Mouse (Mus musculus): ENCODE results near the gene Gm10337. TPM values are rescaled to one million over a fixed set of nuclear protein-coding genes. Genes with fewer than 3 reads are reported as not detected.

Gm10337 gene
- not detected in 2 replicates for polyA plus RNA-seq (2014; fragmentation: Nextera tagmentation; extraction: Ambion mirVana)

- DNase-seq, result no peak
- no peaks in the 10 kb centered on the region for H3K27me3 ChIP-seq (ENCODE audit: insufficient read depth, low read length)
- no peak within 1 kb of the TSS for H3K9ac ChIP-seq
- H3K4me2 ChIP-seq, result no peak within 1 kb of the TSS
- TF ChIP-seq CTCF (IDR thresholded peaks at IDR 0.05; ENCODE audit: low read depth), result no peak
- peaks cover 77% of the 10 kb centered on the region for H3K36me3 ChIP-seq (ENCODE audit: insufficient read depth)
- no peaks in the 10 kb centered on the region for H3K9me3 ChIP-seq (ENCODE audit: low read depth, low read length)
- WGBS, result 86% methylated on average over 1 of the region's 1 CpGs
- H3K27ac ChIP-seq (ENCODE audit: low read depth), result no peak within 1 kb of the TSS
- H3K4me1 ChIP-seq (ENCODE audit: insufficient read depth), result no peaks in the 10 kb centered on the region
- H3K4me3 ChIP-seq (ENCODE audit: low read depth, low read length), result no peak within 1 kb of the TSS
- ATAC-seq (ENCODE audit: insufficient read depth), result no peak; the same call in 1 of the 2 replicates
These were observed at the start of gene Gm10337 for GRCm38 (mm10) chr15:102503447-102503846. Gene Gm10337, plus strand, starts transcription at chr15:102503722.

DNA sequence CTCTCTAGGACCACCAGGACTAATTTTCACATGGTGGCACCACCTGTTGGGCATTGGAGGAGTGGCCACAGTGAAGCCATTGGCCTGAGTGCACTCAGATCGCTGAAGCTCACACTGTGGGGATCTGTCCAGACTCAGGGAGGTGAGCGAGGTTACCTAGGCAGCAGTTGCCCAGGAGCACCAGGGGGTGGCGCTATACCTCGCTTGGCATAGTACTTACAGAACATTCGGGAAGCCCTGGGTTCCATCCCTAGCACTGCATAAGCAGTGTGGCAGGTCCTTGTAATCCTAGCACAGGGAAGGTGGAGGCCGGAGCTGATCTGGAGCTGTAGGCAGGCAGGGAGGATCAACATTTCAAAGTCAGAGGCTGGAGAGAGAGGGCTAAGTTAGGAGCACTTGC, 47.5 kb upstream of the Gm10337 start:
- Histone ChIP-seq H3K27me3 (ENCODE audit: insufficient read depth, low read length) (no peaks in the 10 kb centered on the region), H3K27ac (ENCODE audit: low read depth) (no peak overlapping the region), H3K9me3 (ENCODE audit: low read depth, low read length) (no peaks in the 10 kb centered on the region), H3K4me2 (no peak overlapping the region), H3K4me1 (ENCODE audit: insufficient read depth) (no peaks in the 10 kb centered on the region), H3K9ac (no peak overlapping the region), H3K4me3 (ENCODE audit: low read depth, low read length) (no peak overlapping the region), H3K36me3 (ENCODE audit: insufficient read depth) (no peaks in the 10 kb centered on the region)
- WGBS, result 34% methylated on average over 6 of the region's 6 CpGs
- TF ChIP-seq CTCF (IDR thresholded peaks at IDR 0.05; ENCODE audit: low read depth), result peak; percentile 49
- DNase-seq, result no peak
- ATAC-seq (ENCODE audit: insufficient read depth), result no peak

DNA sequence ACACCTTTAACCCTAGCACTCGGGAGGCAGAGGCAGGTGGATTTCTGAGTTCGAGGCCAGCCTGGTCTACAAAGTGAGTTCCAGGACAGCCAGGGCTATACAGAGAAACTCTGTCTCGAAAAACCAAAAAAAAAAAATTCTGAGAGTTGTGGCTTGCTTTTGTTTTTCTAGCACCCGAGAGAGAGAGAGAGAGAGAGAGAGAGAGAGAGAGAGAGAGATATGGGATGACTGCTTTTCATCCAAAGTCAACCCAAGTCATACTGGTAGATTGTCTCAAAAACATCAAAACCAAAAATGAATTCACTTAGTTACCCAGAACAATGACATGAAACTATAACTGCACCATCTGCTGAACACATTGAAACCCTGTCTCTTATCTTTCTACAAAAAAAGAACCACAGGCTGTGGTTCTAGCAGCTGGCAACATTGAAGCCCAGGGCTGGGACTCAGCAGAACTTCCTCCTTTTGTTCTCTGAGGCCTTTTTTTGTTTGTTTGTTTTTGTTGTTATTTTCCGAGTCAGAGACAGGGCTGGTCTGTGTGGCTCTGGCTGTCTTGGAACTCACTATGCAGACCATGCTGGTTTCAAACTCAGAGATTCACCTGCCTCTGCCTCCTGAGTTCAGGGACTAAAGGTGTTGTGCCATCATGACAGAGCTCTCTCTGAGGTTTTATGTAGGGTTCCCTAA, 45.3 kb upstream of the Gm10337 start:
- H3K9ac ChIP-seq, result no peak overlapping the region
- H3K4me3 ChIP-seq (ENCODE audit: low read depth, low read length), result peak overlapping the region; percentile 42; the same call in 1 of the 2 replicates
- H3K4me1 ChIP-seq (ENCODE audit: insufficient read depth), result no peaks in the 10 kb centered on the region
- no peak overlapping the region for H3K27ac ChIP-seq (ENCODE audit: low read depth)
- DNase-seq (no peak), ATAC-seq (ENCODE audit: insufficient read depth) (no peak)
- H3K4me2 ChIP-seq, result peak overlapping the region; percentile 68
- TF ChIP-seq CTCF (IDR thresholded peaks at IDR 0.05; ENCODE audit: low read depth), result no peak
- 65% methylated on average over 5 of the region's 5 CpGs for WGBS
- no peaks in the 10 kb centered on the region for H3K9me3 ChIP-seq (ENCODE audit: low read depth, low read length)
- H3K36me3 ChIP-seq (ENCODE audit: insufficient read depth), result 0 out of 2 replicates have a peak, but pooled peaks cover 3% of the 10 kb centered on the region
- H3K27me3 ChIP-seq (ENCODE audit: insufficient read depth, low read length), result no peaks in the 10 kb centered on the region

- Histone ChIP-seq H3K4me3 (ENCODE audit: low read depth, low read length) (peak within 1 kb of the TSS; percentile 42), H3K27me3 (ENCODE audit: insufficient read depth, low read length) (no peaks in the 10 kb centered on the region), H3K27ac (ENCODE audit: low read depth) (0 out of 2 replicates have a peak within 1 kb of the TSS, but pooled peaks have one; percentile 54), H3K36me3 (ENCODE audit: insufficient read depth) (0 out of 2 replicates have a peak, but pooled peaks cover 3% of the 10 kb centered on the region), H3K4me2 (peak within 1 kb of the TSS; percentile 68), H3K9me3 (ENCODE audit: low read depth, low read length) (no peaks in the 10 kb centered on the region), H3K4me1 (ENCODE audit: insufficient read depth) (no peaks in the 10 kb centered on the region), H3K9ac (peak within 1 kb of the TSS; percentile 43)
- ATAC-seq (ENCODE audit: insufficient read depth) (peak; percentile 90), DNase-seq (peak; percentile 96)
- under 1% methylated on average over 19 of the region's 19 CpGs for WGBS
- TF ChIP-seq CTCF (IDR thresholded peaks at IDR 0.05; ENCODE audit: low read depth), result peak; percentile 73
These were observed 44.6 kb upstream of the Gm10337 start, which contains the start of gene Prr13 for GRCm38 (mm10) chr15:102458904-102459317. Gene Prr13, plus strand, starts transcription at chr15:102459028.

DNA sequence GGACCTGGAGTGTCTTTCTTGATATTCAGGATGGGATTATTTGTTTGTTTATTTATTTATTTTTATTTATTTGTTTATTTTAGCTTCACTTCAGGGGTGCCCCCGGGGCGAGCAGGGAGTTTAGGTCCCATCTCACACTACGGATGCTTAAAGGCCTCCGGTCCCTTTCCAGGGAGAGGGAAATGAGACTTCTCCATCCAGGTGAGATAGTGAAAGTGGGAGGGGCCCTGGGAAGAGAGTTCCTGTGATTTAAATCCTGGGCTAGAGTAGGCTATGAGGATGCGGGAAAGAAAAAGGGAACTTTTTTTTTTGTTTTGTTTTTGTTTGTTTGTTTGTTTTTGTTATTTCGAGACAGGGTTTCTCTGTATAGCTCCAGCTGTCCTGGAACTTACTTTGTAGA, 44.1 kb upstream of the Gm10337 start:
- Histone ChIP-seq H3K4me3 (ENCODE audit: low read depth, low read length) (peak overlapping the region; percentile 42), H3K9me3 (ENCODE audit: low read depth, low read length) (no peaks in the 10 kb centered on the region), H3K27me3 (ENCODE audit: insufficient read depth, low read length) (no peaks in the 10 kb centered on the region), H3K4me2 (peak overlapping the region; percentile 68), H3K27ac (ENCODE audit: low read depth) (no peak overlapping the region), H3K9ac (peak overlapping the region; percentile 43), H3K4me1 (ENCODE audit: insufficient read depth) (no peaks in the 10 kb centered on the region), H3K36me3 (ENCODE audit: insufficient read depth) (0 out of 2 replicates have a peak, but pooled peaks cover 3% of the 10 kb centered on the region)
- no peak for TF ChIP-seq CTCF (IDR thresholded peaks at IDR 0.05; ENCODE audit: low read depth)
- DNase-seq, result no peak
- no peak for ATAC-seq (ENCODE audit: insufficient read depth)
- WGBS, result 34% methylated on average over 6 of the region's 6 CpGs

DNA sequence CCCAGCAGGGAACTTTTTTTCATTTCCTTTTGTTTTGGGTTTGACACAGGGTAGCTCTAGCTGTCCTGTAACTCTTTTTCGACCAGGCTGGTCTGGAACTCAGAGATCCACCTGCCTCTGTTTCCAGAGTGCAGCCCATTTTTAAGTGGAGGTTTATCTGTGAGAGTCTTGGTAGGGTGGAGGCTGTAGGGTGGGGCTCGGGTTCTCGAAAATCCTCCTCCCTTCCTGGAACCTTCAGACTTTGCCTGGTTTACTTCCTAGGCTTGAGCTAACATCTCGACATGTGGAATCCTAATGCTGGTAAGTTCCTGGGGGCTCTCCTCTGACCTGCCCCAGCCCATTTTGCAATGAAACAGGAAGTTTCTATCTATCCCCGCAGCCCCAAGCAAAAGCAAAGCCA, 43.7 kb upstream of the Gm10337 start:
- 65% methylated on average over 5 of the region's 5 CpGs for WGBS
- 0 out of 2 replicates have a peak, but pooled peaks cover 3% of the 10 kb centered on the region for H3K36me3 ChIP-seq (ENCODE audit: insufficient read depth)

DNA sequence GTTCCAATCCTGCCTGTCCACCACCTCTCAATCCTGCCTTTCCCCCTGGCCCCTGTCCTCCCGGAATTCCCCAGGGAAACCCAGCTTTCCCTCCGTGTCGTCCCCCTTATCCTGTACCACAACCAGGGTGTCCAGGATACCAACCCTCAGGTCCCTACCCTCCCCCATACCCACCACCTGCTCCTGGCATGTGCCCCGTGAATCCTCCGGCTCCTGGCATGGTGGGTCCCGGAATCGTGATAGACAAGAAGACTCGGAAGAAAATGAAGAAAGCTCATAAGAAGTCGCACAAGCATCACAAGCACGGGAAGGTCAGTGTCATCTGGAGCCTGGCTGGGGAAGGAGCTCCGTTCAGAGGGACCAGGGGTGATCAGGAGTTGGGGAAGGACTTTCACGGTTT, 43.1 kb upstream of the Gm10337 start:
- Histone ChIP-seq H3K27ac (ENCODE audit: low read depth) (no peak overlapping the region), H3K36me3 (ENCODE audit: insufficient read depth) (0 out of 2 replicates have a peak, but pooled peaks cover 3% of the 10 kb centered on the region), H3K9ac (no peak overlapping the region), H3K4me2 (peak overlapping the region; percentile 68), H3K4me1 (ENCODE audit: insufficient read depth) (no peaks in the 10 kb centered on the region), H3K9me3 (ENCODE audit: low read depth, low read length) (no peaks in the 10 kb centered on the region), H3K4me3 (ENCODE audit: low read depth, low read length) (no peak overlapping the region), H3K27me3 (ENCODE audit: insufficient read depth, low read length) (no peaks in the 10 kb centered on the region)
- ATAC-seq (ENCODE audit: insufficient read depth) (no peak), DNase-seq (no peak)
- no peak for TF ChIP-seq CTCF (IDR thresholded peaks at IDR 0.05; ENCODE audit: low read depth)
- WGBS, result 75% methylated on average over 12 of the region's 12 CpGs

More for the DNA sequence above, 43.7 kb upstream of the Gm10337 start:
- H3K9me3 ChIP-seq (ENCODE audit: low read depth, low read length), result no peaks in the 10 kb centered on the region
- no peak overlapping the region for H3K9ac ChIP-seq
- no peaks in the 10 kb centered on the region for H3K4me1 ChIP-seq (ENCODE audit: insufficient read depth)
- H3K4me3 ChIP-seq (ENCODE audit: low read depth, low read length), result peak overlapping the region; percentile 42; the same call in 1 of the 2 replicates
- H3K27ac ChIP-seq (ENCODE audit: low read depth), result no peak overlapping the region
- DNase-seq (no peak), ATAC-seq (ENCODE audit: insufficient read depth) (no peak)
- no peaks in the 10 kb centered on the region for H3K27me3 ChIP-seq (ENCODE audit: insufficient read depth, low read length)
- H3K4me2 ChIP-seq, result peak overlapping the region; percentile 68
- no peak for TF ChIP-seq CTCF (IDR thresholded peaks at IDR 0.05; ENCODE audit: low read depth)

All from lung, embryonic 14.5 days (tissue).